Mouse (Mus musculus) liver, embryonic 11.5 days (tissue): ENCODE measurements at regions not wholly inside any gene's neighbourhood (a gene's known extent, or its start where the extent isn't known, plus 50 kb on each side); places are given as distances from the start of the nearest gene placed in this dataset.

ENCODE experiments used
- ATAC-seq: fragments of 200-750 bp; cut with Nextera tagmentation; replicated peaks from 2 replicates; pipeline ENCODE4 v1.8.0; 2017; ENCODE audit warnings: moderate number of reproducible peaks, mild to moderate bottlenecking, moderate TSS enrichment, moderate library complexity; ENCODE audit not compliant: low FRiP score
- DNase-seq: peaks from one replicate; pipeline ENCODE4 v3.0.0-alpha.2; 2017; ENCODE audit warnings: low spot score
- H3K27ac ChIP-seq: fragments of 300-500 bp; sonication (generic); 2 replicates; pipeline ENCODE4 v1.5.1; 2014; ENCODE audit warnings: mild to moderate bottlenecking, low read depth, low read length, control low read depth
- H3K27me3 ChIP-seq: fragments of 300-500 bp; sonication (generic); replicated peaks from 2 replicates; pipeline ENCODE4 v1.6.1; 2014; ENCODE audit warnings: low read length, mixed read lengths; ENCODE audit not compliant: control insufficient read depth, insufficient read depth
- H3K36me3 ChIP-seq: fragments of 300-500 bp; sonication (generic); 2 replicates; pipeline ENCODE4 v1.6.1; 2014; ENCODE audit warnings: mild to moderate bottlenecking, low read length, moderate library complexity, mixed read lengths; ENCODE audit not compliant: control insufficient read depth, insufficient read depth
- H3K4me1 ChIP-seq: fragments of 300-500 bp; sonication (generic); replicated peaks from 2 replicates; pipeline ENCODE4 v1.6.1; 2014; ENCODE audit warnings: low read length, mixed read lengths; ENCODE audit not compliant: control insufficient read depth, insufficient read depth
- H3K4me2 ChIP-seq: fragments of 300-500 bp; sonication (generic); 2 replicates; pipeline ENCODE4 v1.6.1; 2014; ENCODE audit warnings: mild to moderate bottlenecking, control low read depth, moderate library complexity
- H3K4me3 ChIP-seq: fragments of 300-500 bp; sonication (generic); 2 replicates; pipeline ENCODE4 v1.5.1; 2014; ENCODE audit warnings: low read depth, low read length, control low read depth
- H3K9ac ChIP-seq: fragments of 300-500 bp; sonication (generic); 2 replicates; pipeline ENCODE4 v1.6.1; 2014; ENCODE audit warnings: low read depth, low read length, control low read depth
- H3K9me3 ChIP-seq: fragments of 300-500 bp; sonication (generic); 2 replicates; pipeline ENCODE4 v1.6.1; 2016; ENCODE audit warnings: low read length, inconsistent platforms, mixed read lengths; ENCODE audit not compliant: control insufficient read depth
- WGBS: fragments of 180-500 bp; shearing (Covaris S2); extraction: QIAGEN DNeasy Blood & Tissue Kit; methylation state at CpG from one replicate; pipeline ENCODE4 v1.1.7; 2014; 5-methylcytosine and 5-hydroxymethylcytosine counted together

DNA sequence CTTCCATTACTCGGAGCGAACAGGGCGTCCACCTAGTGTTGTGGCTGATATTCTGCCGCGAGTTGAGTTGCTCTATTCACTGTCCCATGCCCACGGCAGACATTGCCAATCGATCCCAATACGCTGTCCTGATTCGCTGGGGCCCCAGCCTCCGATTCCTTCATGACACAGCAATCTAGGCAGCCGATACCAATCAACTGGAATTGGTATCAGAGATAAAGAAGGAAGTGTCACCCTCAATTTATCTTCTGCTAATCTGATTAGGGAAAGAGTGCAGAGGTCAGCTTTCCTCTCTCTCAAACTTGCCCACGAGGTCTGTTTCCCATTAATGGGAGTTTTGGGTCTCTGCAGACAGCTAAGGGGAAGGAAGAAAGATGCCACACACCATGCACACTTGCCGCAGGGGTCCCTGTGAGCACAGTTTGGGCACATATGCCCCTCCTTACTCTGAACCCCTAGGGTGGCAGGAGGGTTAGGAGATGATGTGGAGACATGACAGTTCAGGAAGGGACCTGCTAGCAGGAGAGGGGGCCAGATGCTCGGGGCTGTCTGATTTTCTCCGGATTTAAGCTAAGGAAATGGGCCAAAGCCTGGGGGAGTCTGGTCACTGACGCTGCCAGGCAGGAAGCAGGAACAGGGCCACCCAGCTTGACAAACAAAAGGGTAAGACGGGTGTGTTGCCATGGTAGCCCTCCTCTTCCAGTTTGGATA, 383.1 kb upstream of the Kazn start:
- Histone ChIP-seq H3K27me3 (no peaks in the 10 kb centered on the region), H3K9me3 (no peaks in the 10 kb centered on the region), H3K4me3 (no peak overlapping the region), H3K36me3 (no peaks in the 10 kb centered on the region), H3K4me2 (no peak overlapping the region), H3K4me1 (no peaks in the 10 kb centered on the region), H3K9ac (no peak overlapping the region), H3K27ac (no peak overlapping the region)
- no peak for ATAC-seq
- WGBS: 51% methylated on average over 17 of the region's 17 CpGs
- DNase-seq: no peak

DNA sequence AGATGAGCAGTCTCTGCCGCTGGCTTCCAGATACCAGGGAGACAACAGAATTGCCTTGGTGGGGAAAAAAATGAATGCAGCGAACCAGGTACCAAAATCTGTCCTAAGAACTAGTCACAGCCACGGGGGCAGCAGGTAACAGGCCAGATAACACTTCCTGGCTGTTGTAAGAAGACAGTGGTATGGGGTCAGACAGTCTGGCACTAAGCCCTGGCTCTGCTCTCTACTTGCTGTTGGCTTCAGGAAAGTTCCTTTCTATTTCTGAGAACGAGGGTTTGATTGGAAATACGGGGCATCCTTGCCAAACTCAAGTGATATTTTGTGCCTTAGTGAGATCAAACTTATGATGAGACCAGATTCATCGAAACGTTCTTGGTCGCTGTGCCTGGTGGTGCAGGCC, 380.2 kb upstream of the Kazn start:
- Histone ChIP-seq H3K4me3 (no peak overlapping the region), H3K27ac (no peak overlapping the region), H3K4me2 (no peak overlapping the region), H3K27me3 (no peaks in the 10 kb centered on the region), H3K9ac (no peak overlapping the region), H3K9me3 (0 out of 2 replicates have a peak, but pooled peaks cover 2% of the 10 kb centered on the region), H3K36me3 (no peaks in the 10 kb centered on the region), H3K4me1 (no peaks in the 10 kb centered on the region)
- ATAC-seq: no peak
- 68% methylated on average over 8 of the region's 8 CpGs for WGBS
- DNase-seq: no peak

DNA sequence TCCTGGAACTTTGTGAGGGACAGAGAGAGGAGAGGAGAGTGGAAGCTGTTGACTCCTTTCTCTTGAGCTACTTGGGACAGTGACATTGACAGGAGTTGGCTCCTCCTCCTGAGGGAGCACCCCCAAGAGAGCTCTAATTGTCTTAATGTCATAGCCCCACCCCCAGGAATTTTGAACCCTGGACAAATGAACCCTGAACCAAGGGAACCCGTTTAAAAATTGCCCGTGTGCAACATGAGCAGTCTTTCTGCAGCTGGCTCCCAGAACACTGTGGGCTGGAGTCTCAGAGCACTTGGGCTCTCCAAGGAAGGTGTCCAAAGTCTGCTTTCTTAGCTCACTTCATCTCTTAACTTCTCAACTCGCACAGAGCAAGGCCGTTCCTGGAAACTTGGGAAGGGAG, 379.6 kb upstream of the Kazn start:
- no peaks in the 10 kb centered on the region for H3K36me3 ChIP-seq
- H3K27ac ChIP-seq: no peak overlapping the region
- DNase-seq (no peak), ATAC-seq (no peak)
- H3K4me2 ChIP-seq: no peak overlapping the region
- no peak overlapping the region for H3K9ac ChIP-seq
- WGBS: 49% methylated on average over 4 of the region's 4 CpGs
- no peaks in the 10 kb centered on the region for H3K27me3 ChIP-seq
- H3K4me3 ChIP-seq: no peak overlapping the region
- 0 out of 2 replicates have a peak, but pooled peaks cover 2% of the 10 kb centered on the region for H3K9me3 ChIP-seq
- no peaks in the 10 kb centered on the region for H3K4me1 ChIP-seq

DNA sequence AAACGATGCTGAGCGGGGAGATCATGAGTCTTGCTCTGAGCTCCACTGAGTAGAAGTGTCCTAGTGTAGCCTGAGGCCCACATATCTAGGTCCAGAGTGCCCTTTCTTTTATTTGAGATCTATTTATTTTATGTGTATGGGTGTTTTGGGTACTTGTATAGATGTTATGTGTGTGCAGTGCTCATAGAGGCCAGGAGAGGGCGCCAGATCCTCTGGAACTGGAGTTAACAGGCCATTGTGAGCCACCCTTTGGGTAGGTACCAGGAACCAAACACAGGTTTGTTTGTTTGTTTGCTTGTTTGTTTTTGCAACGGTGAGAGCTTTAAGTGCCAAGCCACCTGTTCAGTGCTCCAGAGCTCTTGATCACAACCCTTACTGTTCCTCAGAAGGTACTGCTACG, 378.5 kb upstream of the Kazn start:
- no peaks in the 10 kb centered on the region for H3K27me3 ChIP-seq
- ATAC-seq: no peak
- WGBS: 62% methylated on average over 5 of the region's 5 CpGs
- H3K4me3 ChIP-seq: no peak overlapping the region
- no peak overlapping the region for H3K27ac ChIP-seq
- H3K9ac ChIP-seq: no peak overlapping the region
- no peaks in the 10 kb centered on the region for H3K4me1 ChIP-seq
- no peak overlapping the region for H3K4me2 ChIP-seq
- no peaks in the 10 kb centered on the region for H3K36me3 ChIP-seq
- H3K9me3 ChIP-seq: 0 out of 2 replicates have a peak, but pooled peaks cover 2% of the 10 kb centered on the region
- DNase-seq: no peak

DNA sequence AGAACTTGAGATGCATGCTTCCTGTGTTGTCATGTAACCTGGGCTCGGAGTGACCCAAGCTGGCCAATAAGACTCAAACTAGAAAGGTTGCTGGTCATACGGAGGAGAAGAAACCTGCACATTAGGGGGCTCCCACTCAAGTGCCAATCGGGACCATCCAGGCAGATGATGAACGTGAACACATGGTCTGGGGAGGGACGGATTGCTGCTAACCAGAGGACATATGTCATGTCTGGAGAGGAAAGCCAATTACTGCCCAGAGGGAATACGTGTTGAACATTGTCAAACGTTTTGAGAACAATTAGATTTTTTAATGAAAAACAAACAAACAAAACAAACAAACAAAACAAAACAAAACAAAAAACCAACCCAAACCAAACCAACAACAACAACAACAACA, 377.7 kb upstream of the Kazn start:
- Histone ChIP-seq H3K36me3 (no peaks in the 10 kb centered on the region), H3K9ac (no peak overlapping the region), H3K27me3 (no peaks in the 10 kb centered on the region), H3K9me3 (0 out of 2 replicates have a peak, but pooled peaks cover 2% of the 10 kb centered on the region), H3K27ac (no peak overlapping the region), H3K4me3 (no peak overlapping the region), H3K4me2 (no peak overlapping the region), H3K4me1 (no peaks in the 10 kb centered on the region)
- ATAC-seq: no peak
- DNase-seq: no peak
- 81% methylated on average over 7 of the region's 7 CpGs for WGBS

DNA sequence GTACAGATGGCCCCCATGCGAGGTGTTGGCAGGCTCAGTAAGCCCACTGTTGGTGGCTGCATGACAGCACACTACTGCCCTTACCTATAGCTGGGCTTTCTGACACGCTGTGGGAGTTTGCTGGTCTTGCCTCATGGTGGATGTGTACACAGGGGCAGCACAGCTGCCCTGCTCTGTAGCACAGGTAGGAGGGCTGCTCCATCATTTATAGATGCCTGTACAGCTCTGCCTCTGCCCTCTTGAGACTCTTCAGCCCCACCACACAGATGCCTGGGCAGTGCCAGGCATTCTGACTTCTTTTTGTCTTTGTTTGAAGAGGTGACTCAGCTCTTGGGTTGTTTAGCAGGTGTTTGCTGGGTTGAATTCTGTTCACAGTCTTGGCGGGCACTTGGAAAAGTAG, 365.9 kb upstream of the Kazn start:
- Histone ChIP-seq H3K27ac (no peak overlapping the region), H3K4me1 (no peaks in the 10 kb centered on the region), H3K4me3 (no peak overlapping the region), H3K27me3 (no peaks in the 10 kb centered on the region), H3K9me3 (peaks cover 10% of the 10 kb centered on the region; the same call in 1 of the 2 replicates), H3K36me3 (no peaks in the 10 kb centered on the region), H3K4me2 (no peak overlapping the region), H3K9ac (no peak overlapping the region)
- WGBS: 73% methylated on average over 3 of the region's 3 CpGs
- DNase-seq (no peak), ATAC-seq (no peak)

DNA sequence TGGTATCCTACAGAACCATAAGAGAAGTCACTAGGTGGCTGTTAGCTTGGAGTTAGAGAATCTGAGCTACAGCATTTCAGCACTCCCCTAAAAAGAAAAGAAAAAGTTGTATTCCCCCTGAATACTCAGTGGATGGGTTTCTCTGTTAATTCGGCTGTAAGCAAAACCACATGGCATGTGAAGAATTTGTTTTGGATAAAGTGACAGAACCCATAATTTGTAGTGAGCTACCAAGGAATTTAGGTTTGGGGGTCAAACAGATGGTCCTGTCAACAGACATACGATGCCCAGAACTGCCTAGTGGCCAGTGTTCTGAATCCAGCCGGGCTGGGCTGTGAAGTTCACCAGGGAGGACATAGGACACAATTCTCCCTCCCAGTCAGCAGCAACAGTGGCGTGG, 358.0 kb upstream of the Kazn start:
- Histone ChIP-seq H3K9ac (no peak overlapping the region), H3K4me1 (no peaks in the 10 kb centered on the region), H3K4me3 (no peak overlapping the region), H3K4me2 (no peak overlapping the region), H3K36me3 (no peaks in the 10 kb centered on the region), H3K27me3 (no peaks in the 10 kb centered on the region), H3K9me3 (peaks cover 7% of the 10 kb centered on the region; the same call in 1 of the 2 replicates), H3K27ac (no peak overlapping the region)
- no peak for DNase-seq
- no peak for ATAC-seq
- WGBS: 59% methylated on average over 4 of the region's 4 CpGs

DNA sequence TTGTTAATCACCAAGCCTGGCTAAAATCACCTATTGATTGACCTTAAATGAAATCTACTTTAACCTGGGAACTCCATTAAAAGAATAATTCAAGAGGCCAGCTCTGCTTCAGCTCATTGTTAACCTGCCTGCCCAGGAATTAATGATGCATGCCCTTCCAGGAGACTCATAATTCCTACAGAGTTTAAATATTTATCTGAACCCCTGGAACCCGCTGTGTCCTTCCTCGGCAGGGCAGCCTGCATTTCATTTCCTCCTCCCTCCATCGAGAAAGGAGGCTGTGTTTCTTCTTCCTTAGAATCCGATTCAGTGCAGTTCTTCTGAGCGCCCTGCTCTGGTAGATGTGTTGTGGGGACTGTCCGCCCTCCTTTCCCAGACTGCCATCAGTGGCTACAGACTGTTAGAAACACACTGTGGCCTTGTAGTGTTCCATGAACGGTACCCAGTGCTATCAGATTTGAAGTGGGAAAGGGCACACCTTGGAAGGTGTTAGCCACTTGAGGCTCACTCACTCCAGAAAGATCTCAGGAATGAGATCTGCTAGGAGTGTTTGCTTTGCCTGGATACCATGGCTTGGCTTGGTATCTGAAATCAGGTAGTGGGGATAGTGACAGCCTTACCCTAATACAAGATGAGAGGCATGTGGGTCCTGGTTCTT, 350.0 kb upstream of the Kazn start:
- H3K4me3 ChIP-seq: no peak overlapping the region
- WGBS: 61% methylated on average over 7 of the region's 7 CpGs
- no peaks in the 10 kb centered on the region for H3K4me1 ChIP-seq
- no peak overlapping the region for H3K4me2 ChIP-seq
- H3K36me3 ChIP-seq: no peaks in the 10 kb centered on the region
- H3K9ac ChIP-seq: no peak overlapping the region
- no peak overlapping the region for H3K27ac ChIP-seq
- DNase-seq (no peak), ATAC-seq (no peak)
- H3K27me3 ChIP-seq: no peaks in the 10 kb centered on the region
- no peaks in the 10 kb centered on the region for H3K9me3 ChIP-seq
